Mouse (Mus musculus) limb, embryonic 15.5 days (tissue): ENCODE measurements at regions not wholly inside any gene's neighbourhood (a gene's known extent, or its start where the extent isn't known, plus 50 kb on each side); places are given as distances from the start of the nearest gene placed in this dataset.

Experiments used
- ATAC-seq: fragments of 200-750 bp; cut with Nextera tagmentation; 2 replicates; pipeline ENCODE4 v1.8.0; 2017; ENCODE audit warnings: low read depth, moderate TSS enrichment; ENCODE audit not compliant: insufficient number of reproducible peaks, low FRiP score, low TSS enrichment
- H3K27ac ChIP-seq: fragments of 300-500 bp; sonication (generic); 2 replicates; pipeline ENCODE4 v1.5.1; 2015; ENCODE audit warnings: moderate library complexity, mild to moderate bottlenecking, inconsistent platforms
- H3K27me3 ChIP-seq: fragments of 300-500 bp; sonication (generic); 2 replicates; pipeline ENCODE4 v1.6.1; 2015; ENCODE audit warnings: inconsistent platforms
- H3K36me3 ChIP-seq: fragments of 300-500 bp; sonication (generic); 2 replicates; pipeline ENCODE4 v1.6.1; 2015; ENCODE audit warnings: inconsistent platforms
- H3K4me1 ChIP-seq: fragments of 300-500 bp; sonication (generic); 2 replicates; pipeline ENCODE4 v1.6.1; 2015; ENCODE audit warnings: inconsistent platforms
- H3K4me2 ChIP-seq: fragments of 300-500 bp; sonication (generic); 2 replicates; pipeline ENCODE4 v1.6.1; 2015; ENCODE audit warnings: mild to moderate bottlenecking, inconsistent platforms
- H3K4me3 ChIP-seq: fragments of 300-500 bp; sonication (generic); 2 replicates; pipeline ENCODE4 v1.5.1; 2015; ENCODE audit warnings: mild to moderate bottlenecking, inconsistent platforms
- H3K9ac ChIP-seq: fragments of 300-500 bp; sonication (generic); 2 replicates; pipeline ENCODE4 v1.6.1; 2015; ENCODE audit warnings: inconsistent platforms
- H3K9me3 ChIP-seq: fragments of 300-500 bp; sonication (generic); 2 replicates; pipeline ENCODE4 v1.6.1; 2016; ENCODE audit warnings: inconsistent platforms
- WGBS: fragments of 180-500 bp; shearing (Covaris S2); methylation state at CpG from one replicate; pipeline ENCODE4 v1.1.7; 2015; 5-methylcytosine and 5-hydroxymethylcytosine counted together

GRCm38 (mm10) chr2:137898425-137898824 is 357.9 kb upstream of the Btbd3 start:
- Histone ChIP-seq H3K4me2 (no peak overlapping the region), H3K27me3 (no peaks in the 10 kb centered on the region), H3K9ac (no peak overlapping the region), H3K4me3 (no peak overlapping the region), H3K9me3 (no peaks in the 10 kb centered on the region), H3K27ac (no peak overlapping the region), H3K4me1 (no peaks in the 10 kb centered on the region), H3K36me3 (no peaks in the 10 kb centered on the region)
- ATAC-seq = no peak

- H3K27ac ChIP-seq = peak overlapping the region; percentile 34
- no peaks in the 10 kb centered on the region for H3K36me3 ChIP-seq
- 37% methylated on average over 7 of the region's 7 CpGs for WGBS
- 0 out of 2 replicates have a peak, but pooled peaks have one; percentile 48 for ATAC-seq
- no peaks in the 10 kb centered on the region for H3K9me3 ChIP-seq
- no peak overlapping the region for H3K4me2 ChIP-seq
- no peak overlapping the region for H3K9ac ChIP-seq
- no peak overlapping the region for H3K4me3 ChIP-seq
- H3K27me3 ChIP-seq = no peaks in the 10 kb centered on the region
- no peaks in the 10 kb centered on the region for H3K4me1 ChIP-seq
Observed at GRCm38 (mm10) chr2:137880211-137881031, 375.9 kb upstream of the Btbd3 start.

- no peak for ATAC-seq
- Histone ChIP-seq H3K36me3 (no peaks in the 10 kb centered on the region), H3K4me1 (no peaks in the 10 kb centered on the region), H3K4me3 (no peak overlapping the region), H3K4me2 (no peak overlapping the region), H3K9me3 (no peaks in the 10 kb centered on the region), H3K27ac (no peak overlapping the region), H3K27me3 (no peaks in the 10 kb centered on the region), H3K9ac (no peak overlapping the region)
- 81% methylated on average over 4 of the region's 4 CpGs for WGBS
Observed at GRCm38 (mm10) chr2:137869676-137870075, 386.7 kb upstream of the Btbd3 start.

- H3K27ac ChIP-seq = no peak overlapping the region
- H3K36me3 ChIP-seq = no peaks in the 10 kb centered on the region
- WGBS = 57% methylated on average over 4 of the region's 4 CpGs
- no peak overlapping the region for H3K9ac ChIP-seq
- peaks cover 8% of the 10 kb centered on the region; the same call in 1 of the 2 replicates for H3K4me1 ChIP-seq
- no peak for ATAC-seq
- H3K9me3 ChIP-seq = no peaks in the 10 kb centered on the region
- H3K4me2 ChIP-seq = no peak overlapping the region
- no peaks in the 10 kb centered on the region for H3K27me3 ChIP-seq
- no peak overlapping the region for H3K4me3 ChIP-seq
Observed at GRCm38 (mm10) chr2:137854494-137854893, 401.9 kb upstream of the Btbd3 start.

- no peaks in the 10 kb centered on the region for H3K36me3 ChIP-seq
- H3K27ac ChIP-seq = peak overlapping the region; percentile 33; the same call in 1 of the 2 replicates
- peaks cover 8% of the 10 kb centered on the region; the same call in 1 of the 2 replicates for H3K4me1 ChIP-seq
- no peaks in the 10 kb centered on the region for H3K27me3 ChIP-seq
- no peak overlapping the region for H3K4me2 ChIP-seq
- 17% methylated on average over 10 of the region's 10 CpGs for WGBS
- no peak overlapping the region for H3K9ac ChIP-seq
- ATAC-seq = no peak
- no peaks in the 10 kb centered on the region for H3K9me3 ChIP-seq
- H3K4me3 ChIP-seq = no peak overlapping the region
Observed at GRCm38 (mm10) chr2:137853399-137854259, 402.7 kb upstream of the Btbd3 start.

- Histone ChIP-seq H3K9ac (no peak overlapping the region), H3K36me3 (no peaks in the 10 kb centered on the region), H3K4me1 (no peaks in the 10 kb centered on the region), H3K4me3 (no peak overlapping the region), H3K27me3 (no peaks in the 10 kb centered on the region), H3K27ac (no peak overlapping the region), H3K4me2 (no peak overlapping the region), H3K9me3 (no peaks in the 10 kb centered on the region)
- no peak for ATAC-seq
- 43% methylated on average over 2 of the region's 2 CpGs for WGBS
Observed at GRCm38 (mm10) chr2:137847901-137848300, 408.5 kb upstream of the Btbd3 start.

- H3K27ac ChIP-seq = no peak overlapping the region
- WGBS = 74% methylated on average over 8 of the region's 8 CpGs
- 0 out of 2 replicates have a peak, but pooled peaks cover 3% of the 10 kb centered on the region for H3K4me1 ChIP-seq
- no peaks in the 10 kb centered on the region for H3K27me3 ChIP-seq
- H3K9me3 ChIP-seq = no peaks in the 10 kb centered on the region
- ATAC-seq = no peak
- no peak overlapping the region for H3K9ac ChIP-seq
- H3K36me3 ChIP-seq = no peaks in the 10 kb centered on the region
- H3K4me3 ChIP-seq = no peak overlapping the region
- H3K4me2 ChIP-seq = no peak overlapping the region
Observed at GRCm38 (mm10) chr2:137827814-137828374, 428.5 kb upstream of the Btbd3 start.

- Histone ChIP-seq H3K4me1 (0 out of 2 replicates have a peak, but pooled peaks cover 3% of the 10 kb centered on the region), H3K27me3 (no peaks in the 10 kb centered on the region), H3K4me3 (no peak overlapping the region), H3K9ac (no peak overlapping the region), H3K27ac (no peak overlapping the region), H3K9me3 (no peaks in the 10 kb centered on the region), H3K4me2 (no peak overlapping the region), H3K36me3 (no peaks in the 10 kb centered on the region)
- ATAC-seq = no peak
- 61% methylated on average over 5 of the region's 5 CpGs for WGBS
Observed at GRCm38 (mm10) chr2:137821344-137821916, 434.9 kb upstream of the Btbd3 start.

- no peaks in the 10 kb centered on the region for H3K36me3 ChIP-seq
- H3K27me3 ChIP-seq = no peaks in the 10 kb centered on the region
- H3K4me1 ChIP-seq = no peaks in the 10 kb centered on the region
- H3K4me2 ChIP-seq = no peak overlapping the region
- WGBS = 88% methylated on average over 1 of the region's 1 CpGs
- H3K4me3 ChIP-seq = no peak overlapping the region
- ATAC-seq = no peak
- no peak overlapping the region for H3K27ac ChIP-seq
- no peak overlapping the region for H3K9ac ChIP-seq
- H3K9me3 ChIP-seq = no peaks in the 10 kb centered on the region
Observed at GRCm38 (mm10) chr2:137814945-137815344, 441.4 kb upstream of the Btbd3 start.

GRCm38 (mm10) chr2:137808401-137809230 is 447.7 kb upstream of the Btbd3 start:
- no peak overlapping the region for H3K4me3 ChIP-seq

More at GRCm38 (mm10) chr2:137808401-137809230, 447.7 kb upstream of the Btbd3 start:
- Histone ChIP-seq H3K4me1 (no peaks in the 10 kb centered on the region), H3K36me3 (no peaks in the 10 kb centered on the region), H3K9me3 (no peaks in the 10 kb centered on the region), H3K27ac (no peak overlapping the region), H3K27me3 (no peaks in the 10 kb centered on the region), H3K4me2 (no peak overlapping the region), H3K9ac (no peak overlapping the region)
- ATAC-seq = no peak
- WGBS = 87% methylated on average over 13 of the region's 13 CpGs
